Mouse (Mus musculus) erythroblast, embryonic 14.5 days (primary cell): Measurements from ENCODE around the gene Lix1l.

Experiments used
- GATA1 ChIP-seq: IDR thresholded peaks from 2 replicates; pipeline ENCODE4 v1.6.1; 2012; ENCODE audit warnings: low read length, inconsistent platforms, mixed read lengths
- TAL1 ChIP-seq: IDR thresholded peaks from 3 replicates; pipeline ENCODE4 v1.6.1; 2012; ENCODE audit warnings: low read length, inconsistent platforms, mixed read lengths

DNA sequence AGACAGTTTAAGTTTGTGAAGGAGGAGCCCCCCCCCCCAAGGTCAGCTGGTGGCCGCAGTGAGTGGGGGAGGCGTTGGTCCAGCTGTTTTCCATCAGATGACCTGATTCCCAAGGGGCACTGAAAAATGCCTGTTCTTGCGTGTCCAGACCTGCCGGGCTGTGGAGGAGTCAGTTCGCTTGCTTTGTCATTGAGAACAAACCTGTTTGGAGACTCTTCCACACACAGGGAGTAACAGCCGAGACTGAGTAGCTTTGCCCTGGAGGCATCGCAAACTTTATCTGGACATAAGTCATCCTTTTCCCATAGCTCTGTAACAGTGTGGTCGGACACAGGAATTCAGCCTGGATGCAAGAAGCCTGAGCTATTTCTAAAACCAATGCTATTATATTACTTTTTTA, 73.5 kb downstream of the Lix1l start:
- TF ChIP-seq GATA1, result no peak
- TF ChIP-seq TAL1, result no peak
